Mouse (Mus musculus) cortical plate, adult 2 months (tissue): Measurements from ENCODE around the gene Slc4a2.

Experiments
- CTCF ChIP-seq: fragments of 200-500 bp; IDR thresholded peaks from 2 replicates; pipeline ENCODE4 v1.5.1; 2011; ENCODE audit warnings: mild to moderate bottlenecking, control low read depth, low read length; ENCODE audit not compliant: insufficient read depth; ENCODE audit errors: extremely low read depth
- POLR2A ChIP-seq: fragments of 200-500 bp; IDR thresholded peaks from 2 replicates; pipeline ENCODE4 v1.6.1; 2011; ENCODE audit warnings: mild to moderate bottlenecking, low read length, control low read depth; ENCODE audit not compliant: insufficient read depth; ENCODE audit errors: extremely low read depth

DNA sequence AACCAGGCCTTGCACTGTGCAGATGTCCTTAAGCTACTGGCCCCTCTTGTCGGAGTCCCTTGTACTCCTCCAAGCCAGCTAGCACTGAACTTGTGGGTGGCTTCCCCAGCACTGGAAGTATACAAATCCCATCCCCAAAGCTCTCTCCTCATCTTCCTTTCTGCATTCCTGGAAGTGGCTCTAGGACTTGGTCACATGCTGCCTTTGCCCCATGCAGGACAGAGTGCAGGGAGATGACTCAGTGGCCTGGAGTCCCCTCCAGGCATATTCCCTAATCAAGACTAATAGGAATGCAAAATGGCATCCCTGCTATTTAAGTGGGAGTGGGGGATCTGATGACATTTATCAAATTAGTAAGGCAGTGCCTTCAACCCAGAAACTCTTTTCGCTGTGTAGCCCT is 11.6 kb upstream of the Slc4a2 start:
- TF ChIP-seq CTCF: no peak
- TF ChIP-seq POLR2A: no peak
